Mouse (Mus musculus) liver, postnatal 0 days (tissue): Measurements from ENCODE around the gene Coq4. TPM values are rescaled to one million over a fixed set of nuclear protein-coding genes. Genes with fewer than 3 reads are reported as not detected.

Experiments
- ATAC-seq: fragments of 200-750 bp; cut with Nextera tagmentation; 2 replicates; pipeline ENCODE4 v1.8.0; 2017; ENCODE audit warnings: mild to moderate bottlenecking, moderate library complexity
- DNase-seq: peaks from one replicate; pipeline ENCODE4 v3.0.0-alpha.2; 2016
- H3K27ac ChIP-seq: fragments of 300-500 bp; sonication (generic); 2 replicates; pipeline ENCODE4 v1.5.1; 2014; ENCODE audit warnings: antibody characterized with exemption, moderate library complexity, mild to moderate bottlenecking, low read depth
- H3K27me3 ChIP-seq: fragments of 300-500 bp; sonication (generic); 2 replicates; pipeline ENCODE4 v1.6.1; 2014; ENCODE audit warnings: low read length, control low read depth, mixed read lengths; ENCODE audit not compliant: insufficient read depth
- H3K36me3 ChIP-seq: fragments of 300-500 bp; sonication (generic); replicated peaks from 2 replicates; pipeline ENCODE4 v1.6.1; 2014; ENCODE audit warnings: mild to moderate bottlenecking, control low read depth, low read length, moderate library complexity, mixed read lengths; ENCODE audit not compliant: insufficient read depth
- H3K4me1 ChIP-seq: fragments of 300-500 bp; sonication (generic); 2 replicates; pipeline ENCODE4 v1.6.1; 2014; ENCODE audit warnings: antibody characterized with exemption, mild to moderate bottlenecking, control low read depth; ENCODE audit not compliant: insufficient read depth
- H3K4me2 ChIP-seq: fragments of 300-500 bp; sonication (generic); 2 replicates; pipeline ENCODE4 v1.6.1; 2014; ENCODE audit warnings: low read depth, mild to moderate bottlenecking, low read length, moderate library complexity, mixed read lengths
- H3K4me3 ChIP-seq: fragments of 300-500 bp; sonication (generic); 2 replicates; pipeline ENCODE4 v1.5.1; 2014; ENCODE audit warnings: low read depth, low read length
- H3K9ac ChIP-seq: fragments of 300-500 bp; sonication (generic); replicated peaks from 2 replicates; pipeline ENCODE4 v1.6.1; 2014; ENCODE audit warnings: mild to moderate bottlenecking, moderate library complexity
- H3K9me3 ChIP-seq: fragments of 300-500 bp; sonication (generic); 2 replicates; pipeline ENCODE4 v1.6.1; 2016; ENCODE audit warnings: mild to moderate bottlenecking, control low read depth, low read length, mixed read lengths
- CTCF ChIP-seq: sonication (generic); IDR thresholded peaks from 2 replicates; pipeline ENCODE4 v1.5.1; 2016; ENCODE audit warnings: antibody characterized with exemption, low read depth
- EP300 ChIP-seq: IDR thresholded peaks from 2 replicates; pipeline ENCODE4 v1.6.1; 2016; ENCODE audit warnings: antibody characterized with exemption, low read depth, mild to moderate bottlenecking
- WGBS: fragments of 180-500 bp; shearing (Covaris S2); extraction: QIAGEN DNeasy Blood & Tissue Kit; methylation state at CpG from one replicate; pipeline ENCODE4 v1.1.7; 2014; ENCODE audit not compliant: insufficient replicate concordance; 5-methylcytosine and 5-hydroxymethylcytosine counted together
- polyA plus RNA-seq: library from polyadenylated mRNA; unstranded; fragments of >200 nt; fragmentation: Nextera tagmentation; extraction: Ambion mirVana; gene quantifications from 2 replicates; pipeline ENCODE4 v1.2.1, GENCODE M21; 2015

Coq4 gene
- polyA plus RNA-seq, 1 experiment from 2014 or later, result 7.2 TPM

- Histone ChIP-seq H3K9ac (peak overlapping the region; percentile 66), H3K36me3 (peaks cover 2% of the 10 kb centered on the region; the same call in 1 of the 2 replicates), H3K4me2 (peak overlapping the region; percentile 78), H3K27ac (peak overlapping the region; percentile 92), H3K27me3 (no peaks in the 10 kb centered on the region), H3K4me1 (peaks cover 8% of the 10 kb centered on the region), H3K4me3 (peak overlapping the region; percentile 86), H3K9me3 (no peaks in the 10 kb centered on the region)
- DNase-seq (no peak), ATAC-seq (peak; percentile 32; the same call in 1 of the 2 replicates)
- 8% methylated on average over 11 of the region's 11 CpGs for WGBS
- TF ChIP-seq CTCF, result no peak
- TF ChIP-seq EP300, result no peak
Measured at GRCm38 (mm10) chr2:29826318-29826925, 39.1 kb downstream of the Coq4 start.

- H3K9ac ChIP-seq, result peak overlapping the region; percentile 77
Measured at GRCm38 (mm10) chr2:29826926-29827708, 39.8 kb downstream of the Coq4 start.

DNA sequence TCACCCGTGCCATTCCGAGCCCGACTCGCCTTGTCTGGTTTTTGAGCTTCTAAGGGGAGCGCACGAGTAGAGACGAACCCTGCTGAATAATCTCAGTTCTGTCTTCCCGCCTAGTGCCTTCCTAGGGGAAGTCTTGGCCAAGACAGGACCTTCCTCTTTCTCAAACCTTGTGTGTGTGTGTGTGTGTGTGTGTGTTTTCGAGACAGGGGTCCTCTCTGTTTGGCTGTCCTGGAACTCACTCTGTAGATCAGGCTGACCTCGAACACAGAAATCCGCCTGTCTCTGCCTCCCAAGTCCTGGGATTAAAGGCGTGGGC is 40.4 kb downstream of the Coq4 start:
- Histone ChIP-seq H3K27me3 (no peaks in the 10 kb centered on the region), H3K36me3 (peaks cover 6% of the 10 kb centered on the region), H3K9me3 (no peaks in the 10 kb centered on the region), H3K27ac (peak overlapping the region; percentile 64), H3K4me2 (peak overlapping the region; percentile 78), H3K9ac (peak overlapping the region; percentile 77), H3K4me3 (peak overlapping the region; percentile 86), H3K4me1 (peaks cover 8% of the 10 kb centered on the region)
- ATAC-seq (peak; percentile 2; the same call in 1 of the 2 replicates), DNase-seq (no peak)
- TF ChIP-seq EP300 (no peak), CTCF (no peak)
- WGBS, result under 1% methylated on average over 12 of the region's 12 CpGs

More at GRCm38 (mm10) chr2:29826926-29827708, 39.8 kb downstream of the Coq4 start:
- DNase-seq, result peak; percentile 97
- peak overlapping the region; percentile 78 for H3K4me2 ChIP-seq
- H3K4me3 ChIP-seq, result peak overlapping the region; percentile 86
- TF ChIP-seq EP300 (peak; percentile 80), CTCF (peak; percentile 3; the same call in 1 of the 2 replicates)
- H3K27me3 ChIP-seq, result no peaks in the 10 kb centered on the region
- peak; percentile 99 for ATAC-seq
- peaks cover 8% of the 10 kb centered on the region for H3K4me1 ChIP-seq
- H3K36me3 ChIP-seq, result peaks cover 4% of the 10 kb centered on the region
- WGBS, result under 1% methylated on average over 48 of the region's 48 CpGs
- H3K9me3 ChIP-seq, result no peaks in the 10 kb centered on the region
- peak overlapping the region; percentile 92 for H3K27ac ChIP-seq

GRCm38 (mm10) chr2:29831106-29831505 is 43.8 kb downstream of the Coq4 start:
- H3K27me3 ChIP-seq, result no peaks in the 10 kb centered on the region
- peaks cover 8% of the 10 kb centered on the region for H3K4me1 ChIP-seq
- H3K4me2 ChIP-seq, result no peak overlapping the region
- no peaks in the 10 kb centered on the region for H3K9me3 ChIP-seq
- H3K4me3 ChIP-seq, result no peak overlapping the region
- ATAC-seq (no peak), DNase-seq (no peak)
- no peak overlapping the region for H3K9ac ChIP-seq
- no peak overlapping the region for H3K27ac ChIP-seq
- no peak for TF ChIP-seq EP300
- no peak for TF ChIP-seq CTCF
- H3K36me3 ChIP-seq, result peaks cover 10% of the 10 kb centered on the region
- 84% methylated on average over 4 of the region's 4 CpGs for WGBS

GRCm38 (mm10) chr2:29833796-29834195 is 46.5 kb downstream of the Coq4 start:
- Histone ChIP-seq H3K9me3 (no peaks in the 10 kb centered on the region), H3K4me3 (no peak overlapping the region), H3K9ac (no peak overlapping the region), H3K36me3 (peaks cover 15% of the 10 kb centered on the region), H3K4me2 (no peak overlapping the region), H3K27ac (no peak overlapping the region), H3K4me1 (peaks cover under 1% of the 10 kb centered on the region; the same call in 1 of the 2 replicates), H3K27me3 (no peaks in the 10 kb centered on the region)
- 89% methylated on average over 5 of the region's 5 CpGs for WGBS
- no peak for TF ChIP-seq EP300
- TF ChIP-seq CTCF, result no peak
- DNase-seq (no peak), ATAC-seq (no peak)

DNA sequence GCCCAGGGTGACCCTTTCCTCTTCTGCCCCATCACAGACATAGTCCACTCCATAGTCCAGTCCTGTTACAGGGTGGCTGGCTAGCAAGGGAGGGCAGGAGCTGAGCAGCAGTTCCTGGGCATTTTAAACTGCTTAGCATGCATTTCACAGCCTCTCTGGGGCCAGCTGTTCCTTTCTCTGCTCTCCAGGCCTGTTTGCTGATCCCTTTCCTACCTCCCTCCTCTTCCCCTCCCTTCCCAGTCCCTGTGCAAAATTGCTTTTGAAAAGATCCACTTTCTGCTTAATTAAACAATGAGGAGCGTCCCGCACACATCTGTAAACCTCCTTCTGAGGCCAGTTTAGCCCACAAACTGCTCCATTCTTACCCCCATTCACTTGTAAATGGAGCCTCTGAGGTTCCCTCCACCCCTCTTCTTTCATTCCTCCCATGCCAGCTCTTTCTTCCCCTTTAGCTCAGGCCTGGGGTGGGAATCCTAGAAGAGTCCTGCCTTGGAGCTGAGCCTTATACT is 48.2 kb downstream of the Coq4 start:
- H3K9ac ChIP-seq, result no peak overlapping the region
- H3K36me3 ChIP-seq, result peaks cover 15% of the 10 kb centered on the region
- H3K4me2 ChIP-seq, result no peak overlapping the region
- no peak overlapping the region for H3K4me3 ChIP-seq
- WGBS, result 94% methylated on average over 2 of the region's 2 CpGs
- no peaks in the 10 kb centered on the region for H3K9me3 ChIP-seq
- H3K4me1 ChIP-seq, result no peaks in the 10 kb centered on the region
- H3K27me3 ChIP-seq, result no peaks in the 10 kb centered on the region
- DNase-seq (no peak), ATAC-seq (no peak)
- no peak overlapping the region for H3K27ac ChIP-seq
- TF ChIP-seq CTCF (no peak), EP300 (no peak)
